Mouse (Mus musculus): Measurements from ENCODE around the gene Six1. TPM values are rescaled to one million over a fixed set of nuclear protein-coding genes. Genes with fewer than 3 reads are reported as not detected.

Six1 gene
- polyA plus RNA-seq, 1 experiment from 2014 or later, result 0.43 TPM

DNA sequence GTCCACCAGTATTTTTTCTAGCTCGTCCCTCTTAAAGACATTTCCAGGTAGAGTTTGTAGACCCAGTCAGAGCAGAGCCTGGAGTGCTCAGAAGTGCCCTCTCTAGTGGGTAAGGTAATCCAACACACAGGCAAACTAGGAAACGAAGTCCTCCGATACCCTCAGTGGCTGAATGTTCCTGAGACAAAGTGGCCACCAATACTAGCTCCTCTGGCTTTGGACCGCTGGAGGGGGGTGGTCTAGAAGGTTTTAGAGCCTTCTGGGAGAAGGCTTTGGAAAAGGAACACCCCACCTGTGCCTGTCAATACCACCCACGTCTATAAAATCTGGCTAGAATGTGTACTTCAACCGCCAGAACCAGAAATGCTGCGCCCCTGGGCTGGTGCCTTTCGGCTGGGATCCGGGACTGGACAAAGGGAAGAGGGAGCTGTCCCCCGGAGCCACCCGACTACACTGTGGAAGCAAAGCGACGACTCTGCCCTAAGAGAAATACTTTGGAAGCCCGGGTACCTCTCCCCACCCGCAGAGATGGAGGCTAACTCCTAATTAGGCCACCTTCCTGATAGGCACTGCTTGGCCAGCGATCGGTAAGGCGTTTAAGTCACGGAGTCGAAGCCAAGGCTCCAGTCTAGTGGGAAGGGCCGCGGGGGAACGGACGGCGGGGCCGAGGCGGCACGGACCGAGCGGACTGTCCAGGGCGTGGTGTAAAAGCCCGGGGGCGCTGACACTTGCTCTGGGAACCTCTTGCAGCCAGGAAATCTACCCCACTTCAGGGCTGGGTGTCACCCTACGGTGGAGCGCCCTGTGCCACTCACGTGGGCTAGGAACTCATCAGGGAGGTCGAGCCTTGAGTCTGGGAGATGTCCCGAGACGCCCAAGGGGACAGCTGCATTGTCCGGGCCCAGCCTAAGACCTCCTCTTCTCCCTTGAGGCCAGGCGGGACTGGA is 14.4 kb downstream of the Six1 start:
- Histone ChIP-seq H3K4me3 (replicated peaks; ENCODE audit: low read length) (no peak overlapping the region), H3K27me3 (ENCODE audit: control insufficient read depth, insufficient read depth, low read length) (peaks cover 95% of the 10 kb centered on the region), H3K9ac (no peak overlapping the region), H3K4me1 (replicated peaks; ENCODE audit: control insufficient read depth, insufficient read depth, low read length) (no peaks in the 10 kb centered on the region), H3K4me2 (replicated peaks) (no peak overlapping the region), H3K27ac (no peak overlapping the region), H3K9me3 (ENCODE audit: control insufficient read depth, low read length) (no peaks in the 10 kb centered on the region), H3K36me3 (replicated peaks; ENCODE audit: control insufficient read depth, insufficient read depth) (no peaks in the 10 kb centered on the region)
- ATAC-seq (ENCODE audit: low FRiP score) (no peak), DNase-seq (ENCODE audit: low spot score) (no peak)
- WGBS, result 2% methylated on average over 41 of the region's 41 CpGs

DNA sequence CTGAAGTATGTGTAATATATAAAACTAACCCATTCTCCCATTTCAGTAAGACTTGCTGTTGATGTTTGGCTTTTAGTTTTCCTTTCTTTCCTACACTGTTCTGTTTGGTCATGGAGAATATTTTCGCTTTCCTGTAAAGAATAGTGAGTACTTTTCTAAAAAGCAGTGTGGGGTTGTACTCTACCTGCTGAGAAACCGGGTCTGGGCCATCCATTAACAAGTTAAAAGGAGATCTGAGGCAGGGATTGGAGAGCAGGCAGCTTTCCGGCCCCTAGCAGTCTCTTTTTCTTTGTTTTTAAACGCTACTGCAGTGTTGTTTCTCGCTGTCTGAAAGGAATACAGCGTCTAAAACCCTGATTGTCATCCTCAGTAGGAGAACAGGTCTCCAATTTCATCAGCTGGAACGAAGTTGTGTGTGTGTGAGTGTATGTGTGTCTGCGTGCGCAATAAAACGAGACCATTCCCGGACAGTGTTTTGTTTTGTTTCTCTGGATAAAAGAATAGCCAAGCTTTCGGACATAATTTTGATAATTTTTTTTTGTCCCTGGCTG is 15.2 kb downstream of the Six1 start:
- no peaks in the 10 kb centered on the region for H3K36me3 ChIP-seq (replicated peaks; ENCODE audit: control insufficient read depth, insufficient read depth)
- H3K27ac ChIP-seq, result no peak overlapping the region
- no peak overlapping the region for H3K4me2 ChIP-seq (replicated peaks)
- DNase-seq (ENCODE audit: low spot score) (no peak), ATAC-seq (ENCODE audit: low FRiP score) (no peak)
- H3K4me1 ChIP-seq (replicated peaks; ENCODE audit: control insufficient read depth, insufficient read depth, low read length), result no peaks in the 10 kb centered on the region
- no peak overlapping the region for H3K4me3 ChIP-seq (replicated peaks; ENCODE audit: low read length)
- H3K9me3 ChIP-seq (ENCODE audit: control insufficient read depth, low read length), result no peaks in the 10 kb centered on the region
- no peak overlapping the region for H3K9ac ChIP-seq
- peaks cover 95% of the 10 kb centered on the region for H3K27me3 ChIP-seq (ENCODE audit: control insufficient read depth, insufficient read depth, low read length)
- WGBS, result 1% methylated on average over 12 of the region's 12 CpGs

DNA sequence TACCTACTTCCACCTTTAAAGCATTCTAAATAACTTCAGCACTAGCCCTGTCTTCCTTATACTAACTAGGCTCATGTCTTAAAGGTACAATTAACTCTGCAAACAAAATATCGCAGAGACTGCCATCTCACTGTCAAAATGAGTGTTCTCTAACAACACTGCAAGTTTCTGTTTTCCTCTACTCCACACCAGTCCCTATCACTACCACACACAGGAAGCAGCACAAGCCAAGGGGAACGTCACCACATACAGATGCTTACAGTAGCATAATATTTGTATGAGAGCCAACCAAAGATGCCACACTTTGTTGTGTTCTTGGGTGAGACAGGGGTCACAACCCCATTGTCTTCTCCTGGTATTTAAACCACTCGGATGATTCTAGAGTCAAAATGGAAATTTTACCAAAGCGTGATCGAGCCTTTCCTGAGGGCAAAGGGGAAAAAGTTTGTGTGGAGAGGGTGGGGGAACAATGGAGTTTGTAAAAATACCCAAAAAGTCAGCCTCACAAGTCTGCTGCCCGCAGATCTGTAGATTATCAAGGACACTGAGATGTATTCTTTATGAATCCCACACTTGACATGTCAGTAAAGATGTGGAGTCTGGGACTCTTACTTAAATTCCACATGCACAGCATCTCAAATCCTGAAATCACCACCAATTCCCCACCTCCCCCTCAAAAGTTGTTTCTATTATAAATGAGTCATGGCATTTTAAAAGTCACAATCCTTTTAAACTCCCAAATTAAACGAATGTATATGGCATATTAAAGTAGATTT is 16.1 kb downstream of the Six1 start:
- DNase-seq (ENCODE audit: low spot score), result no peak
- no peak for ATAC-seq (ENCODE audit: low FRiP score)
- 5% methylated on average over 7 of the region's 7 CpGs for WGBS
- peaks cover 95% of the 10 kb centered on the region for H3K27me3 ChIP-seq (ENCODE audit: control insufficient read depth, insufficient read depth, low read length)
- no peak overlapping the region for H3K4me2 ChIP-seq (replicated peaks)
- H3K9me3 ChIP-seq (ENCODE audit: control insufficient read depth, low read length), result no peaks in the 10 kb centered on the region
- H3K4me1 ChIP-seq (replicated peaks; ENCODE audit: control insufficient read depth, insufficient read depth, low read length), result no peaks in the 10 kb centered on the region
- no peaks in the 10 kb centered on the region for H3K36me3 ChIP-seq (replicated peaks; ENCODE audit: control insufficient read depth, insufficient read depth)
- H3K4me3 ChIP-seq (replicated peaks; ENCODE audit: low read length), result no peak overlapping the region
- H3K9ac ChIP-seq, result no peak overlapping the region
- no peak overlapping the region for H3K27ac ChIP-seq

DNA sequence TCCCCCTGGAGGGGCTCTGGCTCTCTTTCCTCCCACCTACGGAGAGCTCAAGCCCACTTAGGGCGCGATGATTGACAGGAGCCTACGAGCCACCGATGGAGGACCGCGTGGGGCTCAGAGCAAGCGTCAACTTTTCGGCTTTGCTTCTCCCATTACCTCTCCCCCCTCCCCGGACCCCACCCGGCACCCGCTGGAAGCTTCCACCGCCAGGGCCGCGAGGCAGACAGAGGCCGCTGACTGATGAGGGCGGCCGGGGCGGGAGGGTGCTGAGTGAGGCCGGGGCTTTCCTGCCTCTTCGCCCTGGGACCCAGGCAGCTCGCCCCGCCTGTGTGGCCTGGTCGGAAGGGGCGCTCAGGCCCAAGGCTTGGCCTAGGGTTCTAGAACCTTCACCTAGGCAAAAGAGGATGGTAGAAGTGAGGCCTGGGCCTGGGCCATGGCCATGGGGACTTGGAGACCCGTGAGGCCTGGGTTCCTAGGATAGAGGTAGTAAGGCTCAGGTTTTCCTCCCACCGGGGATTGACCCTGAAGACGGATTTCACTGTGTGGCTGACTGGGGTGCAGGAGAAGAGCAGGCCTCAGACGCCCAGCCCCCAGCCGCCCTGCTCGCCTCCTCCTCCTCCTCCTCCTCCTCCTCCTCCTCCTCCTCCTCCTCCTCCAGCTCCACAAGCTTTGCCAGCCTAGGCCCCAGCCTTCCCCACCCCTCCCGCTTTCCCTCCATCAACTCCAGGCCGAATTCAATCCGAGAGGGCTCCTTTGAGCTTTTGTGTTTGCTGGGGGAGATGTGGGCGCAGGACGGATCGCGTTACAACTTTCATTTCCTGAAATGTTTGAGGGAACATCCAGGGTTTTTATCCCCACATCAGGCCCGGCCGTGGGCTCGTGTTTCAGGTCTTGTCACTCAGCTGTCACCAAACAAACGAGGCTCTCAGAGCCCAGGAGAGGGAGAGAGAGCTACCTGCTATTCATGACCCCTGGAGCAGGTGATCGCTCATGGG is 18.5 kb downstream of the Six1 start:
- Histone ChIP-seq H3K4me2 (replicated peaks) (0 out of 2 replicates have a peak overlapping the region, but pooled peaks have one; percentile 15), H3K4me3 (replicated peaks; ENCODE audit: low read length) (no peak overlapping the region), H3K9me3 (ENCODE audit: control insufficient read depth, low read length) (no peaks in the 10 kb centered on the region), H3K4me1 (replicated peaks; ENCODE audit: control insufficient read depth, insufficient read depth, low read length) (no peaks in the 10 kb centered on the region), H3K27ac (no peak overlapping the region), H3K36me3 (replicated peaks; ENCODE audit: control insufficient read depth, insufficient read depth) (no peaks in the 10 kb centered on the region), H3K27me3 (ENCODE audit: control insufficient read depth, insufficient read depth, low read length) (peaks cover 89% of the 10 kb centered on the region), H3K9ac (no peak overlapping the region)
- DNase-seq (ENCODE audit: low spot score) (no peak), ATAC-seq (ENCODE audit: low FRiP score) (no peak)
- under 1% methylated on average over 34 of the region's 43 CpGs for WGBS

DNA sequence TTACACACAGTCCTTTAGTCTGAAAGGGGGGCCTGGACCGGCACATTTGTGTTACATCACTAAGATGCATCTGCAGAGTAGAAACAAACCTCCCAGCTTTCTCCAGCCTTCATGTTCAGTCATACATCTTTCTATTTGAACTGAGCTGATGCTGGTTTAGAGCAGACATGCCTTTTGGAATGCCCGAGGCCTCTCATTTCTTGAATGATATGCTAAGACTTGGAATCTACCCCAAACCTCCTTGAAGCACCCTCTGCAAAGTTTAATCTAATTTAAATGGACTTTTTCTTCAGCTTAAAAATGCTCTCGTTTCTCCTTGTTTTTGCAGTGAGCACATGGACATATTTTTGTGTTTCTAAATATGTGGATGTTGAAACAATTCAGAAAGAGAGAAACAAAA is 21.0 kb downstream of the Six1 start:
- WGBS, result 77% methylated on average over 3 of the region's 3 CpGs
- no peaks in the 10 kb centered on the region for H3K4me1 ChIP-seq (replicated peaks; ENCODE audit: control insufficient read depth, insufficient read depth, low read length)
- H3K4me2 ChIP-seq (replicated peaks), result no peak overlapping the region
- H3K27me3 ChIP-seq (ENCODE audit: control insufficient read depth, insufficient read depth, low read length), result peaks cover 69% of the 10 kb centered on the region
- DNase-seq (ENCODE audit: low spot score) (no peak), ATAC-seq (ENCODE audit: low FRiP score) (no peak)
- no peak overlapping the region for H3K9ac ChIP-seq
- H3K27ac ChIP-seq, result no peak overlapping the region
- no peaks in the 10 kb centered on the region for H3K36me3 ChIP-seq (replicated peaks; ENCODE audit: control insufficient read depth, insufficient read depth)
- no peaks in the 10 kb centered on the region for H3K9me3 ChIP-seq (ENCODE audit: control insufficient read depth, low read length)
- no peak overlapping the region for H3K4me3 ChIP-seq (replicated peaks; ENCODE audit: low read length)

DNA sequence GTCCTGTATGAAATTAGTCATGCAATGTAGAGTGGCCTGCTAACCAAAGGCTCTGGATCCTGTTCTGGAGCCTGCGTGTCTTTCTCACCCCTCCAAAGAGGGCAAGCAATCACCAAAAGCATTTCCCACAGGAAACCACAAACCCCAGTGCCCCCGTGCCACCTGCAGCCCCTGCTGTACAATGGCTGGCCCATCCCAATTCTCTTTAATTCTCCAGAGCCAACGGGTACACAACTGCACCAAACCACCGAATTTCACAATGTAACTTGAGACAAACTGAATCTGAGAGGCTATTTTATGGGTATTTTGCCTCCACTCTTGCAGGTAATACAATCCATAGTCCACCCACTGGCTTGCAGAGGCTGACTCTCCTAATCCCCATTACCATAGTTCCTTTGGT is 22.4 kb downstream of the Six1 start:
- Histone ChIP-seq H3K4me1 (replicated peaks; ENCODE audit: control insufficient read depth, insufficient read depth, low read length) (no peaks in the 10 kb centered on the region), H3K27me3 (ENCODE audit: control insufficient read depth, insufficient read depth, low read length) (peaks cover 58% of the 10 kb centered on the region), H3K9me3 (ENCODE audit: control insufficient read depth, low read length) (no peaks in the 10 kb centered on the region), H3K9ac (no peak overlapping the region), H3K27ac (no peak overlapping the region), H3K4me3 (replicated peaks; ENCODE audit: low read length) (no peak overlapping the region), H3K4me2 (replicated peaks) (no peak overlapping the region), H3K36me3 (replicated peaks; ENCODE audit: control insufficient read depth, insufficient read depth) (no peaks in the 10 kb centered on the region)
- 68% methylated on average over 4 of the region's 4 CpGs for WGBS
- ATAC-seq (ENCODE audit: low FRiP score), result no peak
- DNase-seq (ENCODE audit: low spot score), result no peak

DNA sequence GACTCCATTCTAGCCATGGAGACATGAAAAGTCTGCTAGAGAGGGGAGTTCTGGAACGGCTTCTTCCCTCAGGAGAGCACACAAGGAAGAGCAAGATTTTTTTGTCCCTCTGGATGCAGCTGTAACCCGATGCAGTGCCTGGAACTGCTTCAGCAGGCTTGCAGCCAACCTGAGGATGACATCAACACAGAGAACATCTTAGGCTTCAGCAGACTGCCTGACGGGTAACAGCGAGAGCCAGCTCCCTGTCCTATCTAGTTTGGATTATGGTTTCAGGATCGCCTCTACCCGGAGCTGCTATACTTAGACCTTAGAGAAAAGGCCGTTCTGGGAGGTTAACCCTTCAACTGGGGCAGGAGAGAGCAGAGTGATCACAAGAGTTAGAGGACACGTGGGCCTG is 28.2 kb downstream of the Six1 start:
- 79% methylated on average over 8 of the region's 8 CpGs for WGBS
- Histone ChIP-seq H3K9ac (no peak overlapping the region), H3K4me2 (replicated peaks) (no peak overlapping the region), H3K9me3 (ENCODE audit: control insufficient read depth, low read length) (no peaks in the 10 kb centered on the region), H3K27ac (no peak overlapping the region), H3K36me3 (replicated peaks; ENCODE audit: control insufficient read depth, insufficient read depth) (no peaks in the 10 kb centered on the region), H3K4me1 (replicated peaks; ENCODE audit: control insufficient read depth, insufficient read depth, low read length) (no peaks in the 10 kb centered on the region), H3K27me3 (ENCODE audit: control insufficient read depth, insufficient read depth, low read length) (0 out of 2 replicates have a peak, but pooled peaks cover 5% of the 10 kb centered on the region), H3K4me3 (replicated peaks; ENCODE audit: low read length) (no peak overlapping the region)
- ATAC-seq (ENCODE audit: low FRiP score) (no peak), DNase-seq (ENCODE audit: low spot score) (no peak)

DNA sequence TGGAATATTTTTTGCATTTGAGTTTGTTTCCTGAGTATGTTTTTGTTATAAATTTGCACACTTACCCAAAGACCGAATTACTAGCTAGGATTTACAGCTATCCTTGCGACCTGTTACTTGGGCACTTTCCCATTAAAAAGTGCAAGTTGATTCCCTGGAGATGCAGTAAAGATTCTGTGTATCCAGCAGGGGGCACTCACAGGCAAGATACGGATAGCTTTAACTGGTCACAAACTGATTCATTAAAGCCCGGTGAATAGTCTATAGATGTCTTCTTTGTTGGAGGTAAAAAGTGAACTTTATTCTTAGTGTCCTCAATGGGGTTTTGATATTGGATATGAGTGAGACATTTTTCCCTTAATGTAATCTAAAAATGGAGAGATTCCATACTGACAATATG is 32.7 kb downstream of the Six1 start:
- no peak overlapping the region for H3K27ac ChIP-seq
- no peak for ATAC-seq (ENCODE audit: low FRiP score)
- no peaks in the 10 kb centered on the region for H3K4me1 ChIP-seq (replicated peaks; ENCODE audit: control insufficient read depth, insufficient read depth, low read length)
- DNase-seq (ENCODE audit: low spot score), result peak; percentile 83
- H3K4me2 ChIP-seq (replicated peaks), result no peak overlapping the region
- H3K36me3 ChIP-seq (replicated peaks; ENCODE audit: control insufficient read depth, insufficient read depth), result no peaks in the 10 kb centered on the region
- H3K4me3 ChIP-seq (replicated peaks; ENCODE audit: low read length), result no peak overlapping the region
- H3K9ac ChIP-seq, result no peak overlapping the region
- no peaks in the 10 kb centered on the region for H3K9me3 ChIP-seq (ENCODE audit: control insufficient read depth, low read length)
- H3K27me3 ChIP-seq (ENCODE audit: control insufficient read depth, insufficient read depth, low read length), result no peaks in the 10 kb centered on the region
- 11% methylated on average over 4 of the region's 4 CpGs for WGBS
